Mouse (Mus musculus) embryo, embryonic 9.5 days (tissue): ENCODE measurements around the gene Zfp652.
"Not testable (repeated sequence)": the region's sequence is repeated elsewhere in the genome, so short reads cannot be mapped to it uniquely, and the experiment has no call there.

Experiments
- DNase-seq: peaks from one replicate; pipeline ENCODE4 v3.0.0-alpha.2; 2017; ENCODE audit errors: extremely low spot score

Zfp652 gene

DNA sequence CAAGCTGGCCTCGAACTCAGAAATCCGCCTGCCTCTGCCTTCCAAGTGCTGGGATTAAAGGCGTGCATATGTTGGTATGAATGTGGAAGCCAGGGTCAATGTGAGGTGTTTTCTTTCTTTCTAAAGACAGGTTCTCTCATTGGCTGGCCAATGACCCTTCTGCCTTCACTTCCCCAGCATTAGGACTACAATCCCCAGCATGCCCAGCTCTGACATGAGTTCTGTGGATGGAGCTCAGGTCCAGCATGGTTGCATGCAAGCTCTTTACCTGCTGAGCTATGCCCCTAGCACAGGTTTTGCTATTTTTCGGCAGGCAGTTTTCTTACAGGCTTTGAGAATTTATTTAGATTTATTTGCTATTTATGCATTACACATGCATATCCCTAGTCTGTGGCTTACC lies 144.8 kb downstream of the Zfp652 start:
- DNase-seq: no peak

DNA sequence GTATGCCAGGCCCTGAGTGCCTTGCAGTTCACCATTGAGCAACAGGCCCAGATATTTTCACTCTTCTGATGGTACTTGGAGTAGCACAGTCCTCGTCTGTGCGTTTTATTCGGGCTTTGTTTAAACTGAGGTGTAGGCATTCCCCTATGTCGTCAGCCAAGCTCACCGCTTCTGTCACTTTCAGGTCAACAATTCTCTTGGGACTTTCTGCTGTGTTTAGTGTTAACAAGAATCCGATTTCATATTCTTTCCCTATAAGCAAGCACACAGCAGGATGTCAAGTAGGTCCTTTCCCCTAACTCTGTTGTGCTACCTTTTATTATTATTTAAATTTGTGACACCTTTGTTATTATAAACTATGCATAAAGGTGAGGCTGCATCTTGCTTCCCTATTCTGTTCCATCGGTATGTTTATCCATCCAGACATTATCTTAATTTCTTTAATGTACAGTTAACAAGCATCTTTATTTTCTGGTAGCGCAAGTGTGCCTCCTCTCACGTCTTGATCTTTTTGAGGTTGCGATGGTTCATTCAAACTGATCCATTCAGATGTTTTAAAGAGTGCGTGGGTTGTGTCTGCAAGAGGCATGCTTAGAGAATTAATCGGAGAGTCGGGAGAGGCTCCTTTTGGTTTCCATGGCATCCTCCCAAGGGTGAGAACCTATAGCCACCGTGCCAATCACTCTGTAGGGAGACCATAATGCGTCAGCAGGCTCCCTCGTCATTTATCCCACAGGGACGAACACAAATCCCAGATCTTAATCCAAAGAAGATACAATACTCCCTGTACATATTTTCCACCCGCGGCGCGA lies 145.4 kb downstream of the Zfp652 start:
- DNase-seq: no peak

DNA sequence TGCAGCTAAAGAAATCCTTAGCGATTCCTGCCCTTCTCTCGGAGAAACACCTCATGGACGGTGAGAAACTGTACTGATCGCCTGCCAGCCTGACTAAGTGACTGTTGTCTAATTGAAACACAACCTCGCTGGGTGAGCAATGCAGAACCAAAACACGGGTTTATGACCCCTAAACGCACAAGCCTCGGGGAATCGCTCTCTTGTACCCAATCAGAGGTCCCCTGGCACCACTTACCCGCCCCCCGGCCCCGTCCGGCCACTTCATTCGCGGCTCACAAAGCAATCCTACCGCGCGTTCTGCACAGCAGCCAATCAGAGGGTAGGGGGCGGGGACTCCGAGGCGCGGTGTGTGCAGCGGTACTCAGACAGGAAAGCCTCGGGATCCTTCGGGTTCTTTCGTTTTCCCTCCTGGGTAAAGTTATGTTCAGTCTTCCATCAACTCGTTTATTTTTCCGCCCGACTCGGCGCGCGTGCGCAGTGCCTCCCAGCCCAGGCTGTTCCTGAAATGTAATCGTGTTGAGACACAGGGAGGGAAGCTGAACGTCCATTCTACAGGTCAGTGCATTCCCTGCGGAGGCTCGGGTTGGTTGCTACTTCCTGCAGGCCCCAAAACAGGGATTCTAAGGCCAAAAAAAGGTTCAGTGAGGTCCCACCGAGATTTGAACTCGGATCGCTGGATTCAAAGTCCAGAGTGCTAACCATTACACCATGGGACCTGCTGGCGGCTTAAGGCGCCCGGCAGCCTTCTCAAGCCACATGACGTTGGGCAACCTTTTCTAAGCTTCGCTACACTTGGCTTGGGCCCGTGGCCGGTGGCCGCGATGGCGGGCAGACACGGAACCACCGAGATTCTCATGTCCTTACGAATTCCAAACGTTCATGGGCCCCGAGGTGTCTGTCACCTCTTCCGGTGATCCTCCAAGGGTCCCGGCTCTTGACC lies 146.3 kb downstream of the Zfp652 start:
- DNase-seq: peak; percentile 97

DNA sequence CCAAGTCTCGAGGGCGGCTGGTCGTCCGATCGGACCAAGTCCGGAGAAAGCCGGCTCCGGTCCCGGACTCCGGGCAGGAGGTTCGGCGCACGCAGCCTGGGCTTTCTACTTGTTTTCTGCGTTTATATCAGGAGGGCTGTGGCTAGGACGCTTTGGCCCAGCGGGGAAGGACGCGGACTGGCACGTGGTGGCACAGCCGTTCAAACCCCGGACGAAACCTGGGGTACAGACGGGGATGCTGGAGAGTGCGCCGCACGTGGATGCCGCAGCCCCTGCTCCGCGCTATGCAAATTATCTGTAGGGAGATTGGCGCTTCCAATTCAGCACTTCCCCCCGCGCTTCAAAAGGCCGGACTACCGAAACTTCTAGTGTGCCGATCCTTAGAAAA lies 147.0 kb downstream of the Zfp652 start:
- no peak for DNase-seq

DNA sequence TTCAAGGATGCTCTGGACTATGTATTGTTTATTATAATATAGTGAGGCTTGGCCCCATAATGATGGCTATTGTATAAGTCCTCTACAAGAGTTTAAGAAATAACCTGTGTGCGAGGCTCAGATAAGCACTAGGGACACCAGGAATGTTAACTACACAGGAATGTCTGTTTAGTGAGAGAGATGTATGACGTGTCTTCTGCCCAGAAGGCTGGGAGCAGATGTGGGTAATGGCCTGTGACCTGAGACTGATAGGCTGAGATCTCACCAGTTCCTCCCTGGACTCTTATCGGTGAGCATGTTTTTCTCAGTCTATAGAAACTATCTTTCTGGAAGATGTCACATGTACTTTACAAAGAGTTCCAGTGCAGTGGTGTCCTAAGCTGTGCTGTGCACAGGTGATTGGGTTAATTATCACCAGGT lies 147.6 kb downstream of the Zfp652 start:
- DNase-seq: no peak

DNA sequence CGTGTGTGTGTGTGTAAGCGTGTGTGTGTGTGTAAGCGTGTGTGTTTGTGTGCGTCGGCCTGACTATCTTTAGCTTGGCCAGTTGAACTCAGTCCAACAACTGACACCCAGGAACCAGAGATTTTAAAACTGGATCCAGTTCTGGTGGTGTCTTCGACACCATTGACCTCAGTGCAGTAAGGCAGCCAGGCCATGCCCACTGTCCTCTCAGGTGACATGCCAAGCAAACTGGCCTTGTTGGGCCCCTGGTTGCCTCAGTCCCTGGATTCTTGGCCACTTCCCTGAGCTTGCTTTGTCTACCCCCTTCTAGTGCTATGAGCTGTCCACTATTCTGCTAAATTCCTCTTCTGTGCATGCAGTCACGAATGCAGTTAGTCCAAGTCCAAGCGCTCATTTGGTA lies 148.9 kb downstream of the Zfp652 start:
- DNase-seq: no peak

DNA sequence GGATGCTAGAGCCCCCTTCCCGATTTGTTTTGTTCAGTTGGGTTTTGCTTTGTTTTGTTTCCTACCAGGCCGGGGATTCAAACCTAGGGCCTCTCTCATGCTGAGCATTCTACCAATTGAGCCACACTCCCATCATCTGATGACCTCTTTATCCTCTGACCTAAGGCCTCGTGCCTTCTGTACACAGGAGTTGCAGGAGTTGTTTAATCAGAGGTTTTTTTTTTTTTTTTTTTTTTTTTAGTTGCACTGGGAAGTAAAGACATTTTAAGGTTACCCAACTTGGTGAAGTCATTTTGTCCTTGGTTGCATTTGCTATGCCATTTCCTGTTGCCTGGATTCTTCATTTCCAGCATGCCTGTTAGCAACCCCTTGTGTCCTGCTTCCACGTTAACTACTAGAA lies 157.0 kb downstream of the Zfp652 start:
- no peak for DNase-seq

DNA sequence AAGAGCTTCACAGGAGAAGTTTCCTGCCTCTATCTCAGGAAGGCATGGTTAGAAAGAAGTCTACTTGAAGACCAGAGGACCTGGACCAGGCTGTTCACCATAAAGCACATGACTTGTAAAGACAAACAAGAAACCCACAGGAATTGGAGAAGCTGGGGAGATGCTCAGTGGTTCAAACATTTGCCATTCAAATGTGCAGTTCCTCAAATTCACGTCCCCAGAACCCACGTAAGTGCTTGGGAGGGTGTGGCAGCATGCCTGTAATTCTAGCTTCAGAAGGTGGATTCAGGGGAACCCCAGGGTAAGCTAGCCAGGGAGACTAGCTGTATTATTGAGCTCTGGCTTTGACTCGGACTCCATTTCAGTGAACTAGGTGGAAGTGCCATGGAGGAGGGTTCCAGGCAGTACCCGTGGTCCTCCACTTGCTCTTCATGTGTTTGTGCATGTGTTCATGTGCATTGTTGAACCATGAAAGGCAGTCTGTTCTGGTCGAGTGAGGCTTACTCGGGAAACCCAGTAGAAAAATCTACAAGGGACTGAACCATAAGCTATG lies 157.5 kb downstream of the Zfp652 start:
- DNase-seq: no peak

DNA sequence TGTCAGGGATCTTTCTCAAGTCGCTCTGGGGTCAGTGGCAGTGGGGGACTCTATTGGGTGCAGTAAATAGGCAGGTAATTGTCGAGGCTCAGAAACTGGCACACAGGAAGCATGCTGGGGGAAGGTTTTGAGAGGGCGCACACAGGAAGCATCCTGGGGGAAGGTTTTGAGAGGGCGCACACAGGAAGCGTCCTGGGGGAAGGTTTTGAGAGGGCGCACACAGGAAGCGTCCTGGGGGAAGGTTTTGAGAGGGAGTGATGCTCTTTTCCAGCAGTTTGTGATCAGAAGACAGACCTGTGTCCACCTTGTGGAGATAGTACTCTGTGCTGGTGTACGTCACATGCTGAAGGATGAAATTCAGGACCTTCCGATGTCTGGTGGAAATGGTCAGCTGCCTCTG lies 163.3 kb downstream of the Zfp652 start:
- no peak for DNase-seq

DNA sequence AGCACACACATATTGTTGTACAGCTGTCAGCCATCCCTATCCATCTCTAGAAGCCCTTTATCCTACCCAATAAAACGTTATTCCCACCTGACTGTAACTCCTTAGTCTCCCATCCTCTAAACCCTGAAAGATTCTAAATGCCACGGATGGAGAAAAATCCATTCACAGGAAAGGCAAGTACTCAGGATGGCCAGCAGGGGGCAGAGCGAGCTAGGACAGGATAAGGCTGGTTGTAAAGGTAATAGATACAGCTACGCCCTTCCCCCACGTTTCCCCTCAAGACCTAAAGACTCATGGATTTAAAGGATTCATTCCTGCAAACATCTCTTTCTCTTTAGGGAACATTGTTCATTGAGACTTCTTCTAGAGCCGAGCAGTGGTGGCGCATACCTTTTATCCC lies 163.8 kb downstream of the Zfp652 start:
- peak; percentile 76 for DNase-seq

DNA sequence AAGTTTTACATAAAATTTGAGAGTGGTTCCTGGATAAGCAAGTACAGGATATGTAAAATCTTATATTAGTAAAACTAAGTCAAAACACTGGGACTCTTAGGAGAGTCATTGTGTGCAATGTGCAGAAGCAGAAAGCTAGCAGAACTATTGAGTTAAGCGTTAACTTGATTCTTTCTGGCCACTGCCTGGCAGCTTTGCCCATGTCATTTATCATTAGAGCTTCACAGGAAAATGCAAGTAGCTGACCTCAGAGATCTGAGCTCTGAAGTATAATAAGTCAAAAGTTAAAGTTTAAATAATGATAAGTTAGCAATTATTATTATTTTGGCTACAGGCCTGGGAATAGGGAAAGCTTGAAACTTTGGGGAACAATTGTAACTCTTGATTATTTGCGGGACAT lies 167.4 kb downstream of the Zfp652 start:
- not testable (repeated sequence) for DNase-seq
